Mouse (Mus musculus) kidney, postnatal 14 days (tissue): ENCODE data around the gene Pced1a.
"Not testable (repeated sequence)": the region's sequence is repeated elsewhere in the genome, so short reads cannot be mapped to it uniquely, and the experiment has no call there.

ENCODE experiments used
- DNase-seq: peaks from one replicate; pipeline ENCODE4 v3.0.0; 2022; ENCODE audit warnings: mixed read lengths

Pced1a gene

GRCm38 (mm10) chr2:130388796-130389195, 35.7 kb downstream of the Pced1a start:
- no peak for DNase-seq

DNA sequence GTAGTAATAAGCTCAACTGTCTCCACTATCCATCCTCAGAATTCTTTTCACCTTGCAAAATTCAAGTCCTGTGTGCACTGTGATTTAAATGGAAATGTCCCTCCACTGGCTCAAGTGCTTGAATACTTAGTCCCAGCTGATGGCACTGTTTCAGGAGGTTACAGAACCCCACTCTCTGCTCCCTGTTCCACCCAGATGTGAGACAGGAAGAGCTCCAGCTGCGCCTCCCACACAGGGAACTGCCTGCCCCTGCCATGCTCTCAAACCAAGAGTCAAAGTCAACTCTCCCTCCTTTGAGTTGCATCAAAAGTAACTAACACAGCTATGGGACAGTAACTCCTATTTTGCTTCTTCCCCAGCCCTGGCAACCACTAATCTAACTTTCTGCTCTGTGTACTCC, 38.3 kb downstream of the Pced1a start:
- DNase-seq = no peak

DNA sequence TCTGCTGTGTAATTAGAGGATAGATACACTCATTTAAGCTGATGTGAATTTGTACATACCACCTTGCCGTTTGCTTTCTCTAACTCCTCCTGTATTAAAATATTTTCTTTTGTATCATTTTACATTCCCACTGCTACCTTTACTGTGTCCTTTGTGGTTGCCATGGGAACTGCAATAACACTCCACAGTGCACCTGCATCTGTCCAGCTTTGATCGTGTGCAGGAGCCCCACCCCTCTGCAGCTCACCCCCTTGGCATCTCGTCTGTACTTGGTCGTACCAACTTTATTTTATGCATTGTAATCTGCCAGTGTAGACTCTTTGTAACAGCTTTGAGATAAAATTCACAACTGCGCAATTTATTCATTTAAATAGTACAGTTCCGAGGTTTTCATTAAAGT, 40.6 kb downstream of the Pced1a start:
- no peak for DNase-seq

- no peak for DNase-seq
Observed at GRCm38 (mm10) chr2:130383205-130383604, 41.3 kb downstream of the Pced1a start.

DNA sequence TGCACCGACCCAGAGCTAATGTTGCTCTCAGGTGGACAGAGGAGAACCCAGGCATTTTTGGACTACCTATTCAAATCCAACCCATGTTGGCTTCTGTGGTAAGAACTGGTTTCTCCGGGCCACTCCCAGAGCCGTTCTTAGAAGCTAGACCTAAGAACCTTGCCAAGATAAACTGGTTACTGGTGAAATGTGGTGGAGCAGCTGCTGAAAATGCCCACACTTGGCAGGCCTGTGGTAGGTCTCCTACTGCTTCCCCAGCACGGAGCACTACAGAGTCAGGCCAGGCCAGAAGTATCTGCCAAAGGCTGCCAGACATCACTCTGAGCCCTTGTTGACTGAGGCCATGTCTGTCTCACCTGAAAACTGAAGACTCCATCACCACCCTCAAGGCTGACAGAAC, 49.5 kb downstream of the Pced1a start:
- DNase-seq = no peak

- DNase-seq = not testable (repeated sequence)
Observed at GRCm38 (mm10) chr2:130373026-130373425, 51.5 kb downstream of the Pced1a start.

GRCm38 (mm10) chr2:130367386-130367785, 57.1 kb downstream of the Pced1a start:
- no peak for DNase-seq
